Mouse (Mus musculus) liver, adult 2 months (tissue): Measurements from ENCODE around the gene Dbx1. TPM values are rescaled to one million over a fixed set of nuclear protein-coding genes. Genes with fewer than 3 reads are reported as not detected.
A peak's percentile ranks its signal among the peaks of the same experiment; 100 is the strongest.

Experiments
- DNase-seq: peaks from one replicate; pipeline ENCODE4 v3.0.0-alpha.2; 2011; ENCODE audit warnings: low read depth, low spot score; ENCODE audit errors: extremely low read depth
- H3K27ac ChIP-seq: fragments of 200-500 bp; replicated peaks from 2 replicates; pipeline ENCODE4 v1.5.1; 2012; ENCODE audit warnings: low read depth, mild to moderate bottlenecking, control low read depth, inconsistent platforms, low read length; ENCODE audit not compliant: insufficient read depth
- H3K27me3 ChIP-seq: fragments of 200-500 bp; 2 replicates; pipeline ENCODE4 v1.6.1; 2012; ENCODE audit warnings: mild to moderate bottlenecking, moderate library complexity, low read length, inconsistent platforms; ENCODE audit not compliant: control insufficient read depth, insufficient read depth
- H3K36me3 ChIP-seq: fragments of 200-500 bp; 2 replicates; pipeline ENCODE4 v1.6.1; 2012; ENCODE audit warnings: low read length, inconsistent platforms; ENCODE audit not compliant: control insufficient read depth, insufficient read depth
- H3K4me1 ChIP-seq: fragments of 200-500 bp; 2 replicates; pipeline ENCODE4 v1.6.1; 2011; ENCODE audit warnings: low read length; ENCODE audit not compliant: control insufficient read depth, insufficient read depth
- H3K4me3 ChIP-seq: fragments of 200-500 bp; 2 replicates; pipeline ENCODE4 v1.5.1; 2011; ENCODE audit warnings: low read depth, mild to moderate bottlenecking, control low read depth, low read length, moderate library complexity; ENCODE audit not compliant: insufficient read depth
- H3K79me2 ChIP-seq: fragments of 200-500 bp; 2 replicates; pipeline ENCODE4 v1.6.1; 2012; ENCODE audit warnings: inconsistent platforms, mild to moderate bottlenecking, low read length, moderate library complexity; ENCODE audit not compliant: control insufficient read depth, insufficient read depth
- H3K9ac ChIP-seq: fragments of 200-500 bp; 2 replicates; pipeline ENCODE4 v1.6.1; 2012; ENCODE audit warnings: low read depth, mild to moderate bottlenecking, control low read depth, inconsistent platforms, low read length
- CTCF ChIP-seq: fragments of 200-500 bp; IDR thresholded peaks from 2 replicates; pipeline ENCODE4 v1.5.1; 2011; ENCODE audit warnings: low read depth, low read length, control low read depth
- POLR2A ChIP-seq: fragments of 200-500 bp; IDR thresholded peaks from 2 replicates; pipeline ENCODE4 v1.6.1; 2011; ENCODE audit warnings: low read length, control low read depth; ENCODE audit not compliant: insufficient read depth; ENCODE audit errors: extremely low read depth
- WGBS: fragments of 180-500 bp; shearing (Covaris S2); methylation state at CpG from one replicate; pipeline ENCODE4 v1.1.7; 2018; 5-methylcytosine and 5-hydroxymethylcytosine counted together
- polyA plus RNA-seq: library from polyadenylated mRNA; depleted of rRNA; stranded (reverse); fragments of >200 nt; gene quantifications from 2 replicates; pipeline ENCODE4 v1.2.3, GENCODE M21; 2012; rRNA removed
- total RNA-seq: library from RNA; depleted of rRNA; stranded (reverse); fragments of >200 nt; gene quantifications from 2 replicates; pipeline ENCODE4 v1.2.3, GENCODE M21; 2014; rRNA removed

The Dbx1 gene
- total RNA-seq (not detected in 2 replicates), polyA plus RNA-seq (not detected in 2 replicates)

DNA sequence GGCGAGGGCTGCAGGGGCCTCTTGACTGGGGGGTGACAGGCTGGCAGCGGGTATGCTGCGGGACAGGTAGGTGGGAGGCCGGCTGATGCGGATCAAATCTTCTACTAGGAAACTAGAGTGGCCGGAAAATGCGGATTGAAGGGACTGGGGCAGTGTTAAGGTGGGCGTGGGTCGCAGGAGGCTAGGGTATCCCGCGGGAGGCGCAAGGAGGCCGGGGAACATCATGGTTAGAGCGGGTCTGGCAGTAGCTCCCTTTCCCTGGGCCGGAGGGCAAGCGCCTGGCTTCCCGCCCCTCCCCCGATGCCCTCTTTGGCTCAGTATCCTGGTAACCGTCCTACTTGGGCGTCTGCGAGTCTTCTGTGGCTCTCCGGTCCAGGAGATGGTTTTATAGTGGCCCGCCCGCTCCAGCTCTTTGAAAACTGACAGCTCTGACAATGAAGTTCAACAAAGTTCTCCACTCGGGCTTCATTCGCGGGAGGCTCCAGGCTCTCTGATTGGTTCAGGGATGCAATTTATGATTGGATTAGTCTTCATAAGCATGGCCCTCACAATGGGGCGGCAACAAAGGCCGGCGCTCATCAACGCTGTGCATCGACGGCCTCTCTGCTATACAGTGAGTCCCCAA, at the start of gene Dbx1:
TSS of gene Dbx1 (minus strand) at position 359 of the 625 bp plus-strand sequence.
- TF ChIP-seq CTCF (no peak), POLR2A (no peak)
- H3K4me3 ChIP-seq = no peak within 1 kb of the TSS
- H3K79me2 ChIP-seq = no peaks in the 10 kb centered on the region
- no peak for DNase-seq
- no peaks in the 10 kb centered on the region for H3K36me3 ChIP-seq
- H3K9ac ChIP-seq = no peak within 1 kb of the TSS
- H3K27me3 ChIP-seq = peaks cover 40% of the 10 kb centered on the region
- 5% methylated on average over 33 of the region's 33 CpGs for WGBS
- no peak within 1 kb of the TSS for H3K27ac ChIP-seq
- no peaks in the 10 kb centered on the region; the same call in 1 of the 2 replicates for H3K4me1 ChIP-seq

DNA sequence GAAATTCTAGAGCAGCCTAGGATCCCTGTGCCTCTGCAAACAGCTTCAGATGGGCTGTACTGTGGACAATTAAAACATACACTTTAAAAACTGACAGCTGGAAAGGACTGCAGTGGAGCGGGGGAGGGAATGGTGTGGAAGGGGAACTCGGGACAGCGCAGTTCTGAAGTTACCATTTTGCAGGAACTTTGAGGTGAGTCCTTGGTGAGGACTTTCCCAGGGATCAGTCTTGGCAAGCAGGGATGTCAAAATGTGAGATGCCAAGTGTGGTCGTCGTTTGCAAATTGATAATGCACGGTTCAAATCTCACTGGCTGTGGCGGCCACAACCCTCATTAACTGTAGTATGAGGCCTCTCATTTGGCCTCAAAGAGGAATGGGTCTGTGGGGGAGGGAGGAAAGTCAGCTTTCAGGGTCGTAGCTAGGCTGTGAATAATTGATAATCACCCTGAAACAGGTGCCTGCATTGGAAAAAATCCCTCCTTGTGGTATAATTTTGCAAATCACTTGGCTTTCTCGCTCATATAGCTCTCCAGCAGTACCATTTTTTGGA, 42.3 kb upstream of the Dbx1 start:
- Histone ChIP-seq H3K27ac (no peak overlapping the region), H3K4me3 (no peak overlapping the region), H3K27me3 (peaks cover 11% of the 10 kb centered on the region), H3K36me3 (no peaks in the 10 kb centered on the region), H3K9ac (no peak overlapping the region), H3K4me1 (no peaks in the 10 kb centered on the region), H3K79me2 (no peaks in the 10 kb centered on the region)
- TF ChIP-seq CTCF (no peak), POLR2A (no peak)
- no peak for DNase-seq
- 16% methylated on average over 9 of the region's 9 CpGs for WGBS

DNA sequence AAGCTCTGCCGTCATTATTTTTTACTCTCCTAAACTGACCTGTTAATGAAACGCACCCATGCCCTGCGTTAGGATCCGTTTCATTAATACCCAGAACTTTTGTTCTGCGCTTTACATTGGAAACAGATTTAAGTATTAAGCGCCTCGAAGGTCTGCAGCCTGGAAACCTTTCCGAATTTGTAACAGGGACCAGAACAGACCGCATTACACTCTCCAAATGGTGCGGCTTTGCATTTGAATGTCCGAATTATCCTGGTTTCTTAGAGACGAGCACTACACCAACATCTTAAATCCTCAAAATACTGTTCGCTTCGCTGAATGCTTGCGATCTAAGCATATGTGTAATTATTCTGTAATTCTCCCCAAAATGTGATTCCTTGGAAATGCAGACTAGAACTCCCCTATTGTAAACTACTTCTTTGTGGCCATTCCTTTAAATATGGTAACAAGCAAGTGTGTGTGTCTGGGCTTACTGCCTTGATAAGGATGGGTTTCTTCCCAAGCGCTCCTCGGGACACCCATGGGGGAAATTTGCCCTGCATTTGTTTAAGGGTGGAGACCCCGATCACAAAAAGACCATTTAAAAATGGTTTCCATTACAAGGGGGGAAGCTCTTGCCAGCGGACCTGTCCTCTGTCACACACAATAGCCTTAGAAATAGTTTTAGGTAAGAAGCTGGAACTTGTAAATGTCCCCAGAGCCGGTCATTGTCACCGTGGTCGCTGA, 41.6 kb upstream of the Dbx1 start:
- no peak for DNase-seq
- Histone ChIP-seq H3K36me3 (no peaks in the 10 kb centered on the region), H3K27me3 (peaks cover 11% of the 10 kb centered on the region), H3K4me3 (no peak overlapping the region), H3K9ac (no peak overlapping the region), H3K27ac (no peak overlapping the region), H3K79me2 (no peaks in the 10 kb centered on the region), H3K4me1 (no peaks in the 10 kb centered on the region)
- 10% methylated on average over 22 of the region's 22 CpGs for WGBS
- TF ChIP-seq CTCF = no peak
- no peak for TF ChIP-seq POLR2A

DNA sequence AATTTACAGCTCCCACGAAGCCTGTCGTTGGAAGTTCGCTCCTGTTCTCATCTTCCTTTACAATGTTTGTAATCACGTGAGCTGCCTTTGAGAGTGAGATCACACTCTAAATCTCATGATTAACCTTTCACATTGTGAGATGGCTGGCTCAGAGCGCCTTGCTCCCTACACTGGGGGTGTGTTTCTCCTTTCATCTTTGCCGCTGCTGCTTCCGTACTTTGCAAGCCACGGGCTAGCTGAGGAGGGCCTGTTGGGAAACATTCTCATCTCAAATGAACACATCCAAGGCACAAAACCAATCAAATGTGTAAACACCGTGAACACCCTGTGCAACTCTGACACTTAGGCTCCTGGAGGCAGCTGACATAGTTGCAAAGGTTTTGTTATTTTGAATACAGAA, 40.5 kb upstream of the Dbx1 start:
- no peak for TF ChIP-seq POLR2A
- TF ChIP-seq CTCF = no peak
- peak; percentile 7 for DNase-seq
- no peaks in the 10 kb centered on the region for H3K4me1 ChIP-seq
- H3K4me3 ChIP-seq = no peak overlapping the region
- no peak overlapping the region for H3K9ac ChIP-seq
- H3K27me3 ChIP-seq = peaks cover 11% of the 10 kb centered on the region
- 5% methylated on average over 9 of the region's 9 CpGs for WGBS
- H3K79me2 ChIP-seq = no peaks in the 10 kb centered on the region
- no peaks in the 10 kb centered on the region for H3K36me3 ChIP-seq
- no peak overlapping the region for H3K27ac ChIP-seq

DNA sequence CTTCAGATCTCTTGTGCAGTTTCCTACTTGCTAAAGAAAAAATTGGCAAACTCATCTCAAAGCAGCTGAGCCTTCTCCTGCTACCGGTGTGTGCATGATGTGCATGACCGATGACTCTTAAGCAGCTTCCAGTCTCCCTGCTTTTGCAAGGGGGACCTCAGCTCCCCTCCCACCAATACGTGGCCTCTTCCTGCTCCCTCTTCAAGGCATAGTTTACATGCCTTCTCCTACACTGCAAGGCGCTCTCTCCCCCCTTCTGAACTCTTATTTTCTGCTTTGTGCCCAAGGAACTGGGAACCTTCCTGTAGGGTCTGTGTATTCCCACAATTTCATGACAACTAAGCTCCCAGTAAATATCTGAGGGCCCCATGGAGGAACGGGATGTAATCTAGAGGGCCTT, 40.0 kb upstream of the Dbx1 start:
- no peak for DNase-seq
- WGBS = 20% methylated on average over 5 of the region's 5 CpGs
- Histone ChIP-seq H3K79me2 (no peaks in the 10 kb centered on the region), H3K4me1 (no peaks in the 10 kb centered on the region), H3K27me3 (peaks cover 11% of the 10 kb centered on the region), H3K4me3 (no peak overlapping the region), H3K36me3 (no peaks in the 10 kb centered on the region), H3K27ac (no peak overlapping the region), H3K9ac (no peak overlapping the region)
- TF ChIP-seq POLR2A (no peak), CTCF (no peak)
